Mouse (Mus musculus): Measurements from ENCODE around the gene Lpgat1. TPM values are rescaled to one million over a fixed set of nuclear protein-coding genes. Genes with fewer than 3 reads are reported as not detected.

The Lpgat1 gene
- polyA plus RNA-seq, 1 experiment from 2014 or later, result 39.8 TPM

Other genes starting within 250 kb of the Lpgat1 start
- gene Dtl, start 142.3 kb upstream of the Lpgat1 start, polyA plus RNA-seq (2015; fragmentation: Nextera tagmentation; extraction: Ambion mirVana), result 6.2 and 7.6 TPM in 2 replicates
- gene Ints7, start 142.2 kb upstream of the Lpgat1 start, polyA plus RNA-seq (2015; fragmentation: Nextera tagmentation; extraction: Ambion mirVana), result 42.7 and 43.3 TPM in 2 replicates
- gene Nek2, start 103.6 kb downstream of the Lpgat1 start, polyA plus RNA-seq (2015; fragmentation: Nextera tagmentation; extraction: Ambion mirVana), result 6.8 and 7.1 TPM in 2 replicates
- gene Slc30a1, start 188.9 kb downstream of the Lpgat1 start, polyA plus RNA-seq (2015; fragmentation: Nextera tagmentation; extraction: Ambion mirVana), result 3.7 and 4.3 TPM in 2 replicates

All from midbrain, embryonic 15.5 days (tissue).